Mouse (Mus musculus): ENCODE data around the gene Pde4dip. TPM values are rescaled to one million over a fixed set of nuclear protein-coding genes. Genes with fewer than 3 reads are reported as not detected.

The Pde4dip gene
- total and polyA plus RNA-seq, 2 experiments from 2014 or later: 47.6 to 93.6 TPM

DNA sequence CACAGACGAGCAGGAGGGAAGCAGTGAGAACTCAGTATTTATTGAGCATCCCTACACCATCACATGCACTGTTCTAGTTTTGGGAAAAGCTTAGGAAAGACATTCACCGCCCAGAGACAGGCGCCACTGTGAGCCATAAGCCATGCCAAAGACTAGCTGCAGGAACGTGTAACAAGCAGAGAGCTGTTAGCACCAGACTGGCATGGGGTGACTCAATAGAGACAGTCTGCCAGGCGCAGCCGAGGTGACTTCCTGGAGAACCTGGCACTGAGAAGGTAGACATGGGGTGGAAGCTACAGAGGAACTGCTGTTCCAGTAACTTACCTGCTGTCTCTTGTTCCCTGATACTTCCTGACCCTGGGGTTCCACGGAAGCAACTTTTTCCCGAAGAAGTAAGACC, 145.7 kb downstream of the Pde4dip start:
- DNase-seq (ENCODE audit: low spot score) (no peak), ATAC-seq (ENCODE audit: low FRiP score) (no peak)
- no peaks in the 10 kb centered on the region for H3K4me1 ChIP-seq (ENCODE audit: insufficient read depth, low read length)
- no peak overlapping the region for H3K4me2 ChIP-seq (ENCODE audit: low read depth, low read length, poor library complexity, severe bottlenecking)
- no peak overlapping the region for H3K9ac ChIP-seq (replicated peaks; ENCODE audit: low read length, poor library complexity, severe bottlenecking)
- H3K36me3 ChIP-seq (ENCODE audit: insufficient read depth, low read length): peaks cover 73% of the 10 kb centered on the region
- TF ChIP-seq CTCF (IDR thresholded peaks at IDR 0.05): no peak
- H3K4me3 ChIP-seq (ENCODE audit: low read depth, low read length): no peak overlapping the region
- H3K9me3 ChIP-seq (ENCODE audit: low read length): no peaks in the 10 kb centered on the region
- 97% methylated on average over 8 of the region's 8 CpGs for WGBS
- H3K27me3 ChIP-seq (ENCODE audit: insufficient read depth, low read length): no peaks in the 10 kb centered on the region
- no peak overlapping the region for H3K27ac ChIP-seq (ENCODE audit: low read depth, low read length)

GRCm38 (mm10) chr3:97735575-97735974, 152.9 kb downstream of the Pde4dip start:
- no peak overlapping the region for H3K4me3 ChIP-seq (ENCODE audit: low read depth, low read length)
- no peak overlapping the region for H3K27ac ChIP-seq (ENCODE audit: low read depth, low read length)
- 92% methylated on average over 5 of the region's 5 CpGs for WGBS
- DNase-seq (ENCODE audit: low spot score): no peak
- ATAC-seq (ENCODE audit: low FRiP score): no peak
- H3K9me3 ChIP-seq (ENCODE audit: low read length): no peaks in the 10 kb centered on the region
- no peaks in the 10 kb centered on the region for H3K27me3 ChIP-seq (ENCODE audit: insufficient read depth, low read length)
- no peaks in the 10 kb centered on the region for H3K4me1 ChIP-seq (ENCODE audit: insufficient read depth, low read length)
- H3K36me3 ChIP-seq (ENCODE audit: insufficient read depth, low read length): peaks cover 18% of the 10 kb centered on the region; the same call in 1 of the 2 replicates
- no peak overlapping the region for H3K4me2 ChIP-seq (ENCODE audit: low read depth, low read length, poor library complexity, severe bottlenecking)
- no peak for TF ChIP-seq CTCF (IDR thresholded peaks at IDR 0.05)
- H3K9ac ChIP-seq (replicated peaks; ENCODE audit: low read length, poor library complexity, severe bottlenecking): no peak overlapping the region

GRCm38 (mm10) chr3:97734259-97734658, 154.2 kb downstream of the Pde4dip start:
- Histone ChIP-seq H3K27me3 (ENCODE audit: insufficient read depth, low read length) (no peaks in the 10 kb centered on the region), H3K4me3 (ENCODE audit: low read depth, low read length) (no peak overlapping the region), H3K36me3 (ENCODE audit: insufficient read depth, low read length) (peaks cover 9% of the 10 kb centered on the region; the same call in 1 of the 2 replicates), H3K9me3 (ENCODE audit: low read length) (no peaks in the 10 kb centered on the region), H3K9ac (replicated peaks; ENCODE audit: low read length, poor library complexity, severe bottlenecking) (no peak overlapping the region), H3K4me2 (ENCODE audit: low read depth, low read length, poor library complexity, severe bottlenecking) (no peak overlapping the region), H3K27ac (ENCODE audit: low read depth, low read length) (no peak overlapping the region), H3K4me1 (ENCODE audit: insufficient read depth, low read length) (no peaks in the 10 kb centered on the region)
- TF ChIP-seq CTCF (IDR thresholded peaks at IDR 0.05): no peak
- 59% methylated on average over 4 of the region's 4 CpGs for WGBS
- 0 out of 2 replicates have a peak, but pooled peaks have one; percentile 47 for ATAC-seq (ENCODE audit: low FRiP score)
- no peak for DNase-seq (ENCODE audit: low spot score)

GRCm38 (mm10) chr3:97732622-97733021, 155.9 kb downstream of the Pde4dip start:
- H3K27me3 ChIP-seq (ENCODE audit: insufficient read depth, low read length): no peaks in the 10 kb centered on the region
- no peak for TF ChIP-seq CTCF (IDR thresholded peaks at IDR 0.05)
- DNase-seq (ENCODE audit: low spot score) (no peak), ATAC-seq (ENCODE audit: low FRiP score) (no peak)
- no peak overlapping the region for H3K4me2 ChIP-seq (ENCODE audit: low read depth, low read length, poor library complexity, severe bottlenecking)
- 91% methylated on average over 6 of the region's 6 CpGs for WGBS
- no peak overlapping the region for H3K27ac ChIP-seq (ENCODE audit: low read depth, low read length)
- no peaks in the 10 kb centered on the region for H3K4me1 ChIP-seq (ENCODE audit: insufficient read depth, low read length)
- no peak overlapping the region for H3K9ac ChIP-seq (replicated peaks; ENCODE audit: low read length, poor library complexity, severe bottlenecking)
- no peak overlapping the region for H3K4me3 ChIP-seq (ENCODE audit: low read depth, low read length)
- peaks cover 4% of the 10 kb centered on the region; the same call in 1 of the 2 replicates for H3K36me3 ChIP-seq (ENCODE audit: insufficient read depth, low read length)
- no peaks in the 10 kb centered on the region for H3K9me3 ChIP-seq (ENCODE audit: low read length)

DNA sequence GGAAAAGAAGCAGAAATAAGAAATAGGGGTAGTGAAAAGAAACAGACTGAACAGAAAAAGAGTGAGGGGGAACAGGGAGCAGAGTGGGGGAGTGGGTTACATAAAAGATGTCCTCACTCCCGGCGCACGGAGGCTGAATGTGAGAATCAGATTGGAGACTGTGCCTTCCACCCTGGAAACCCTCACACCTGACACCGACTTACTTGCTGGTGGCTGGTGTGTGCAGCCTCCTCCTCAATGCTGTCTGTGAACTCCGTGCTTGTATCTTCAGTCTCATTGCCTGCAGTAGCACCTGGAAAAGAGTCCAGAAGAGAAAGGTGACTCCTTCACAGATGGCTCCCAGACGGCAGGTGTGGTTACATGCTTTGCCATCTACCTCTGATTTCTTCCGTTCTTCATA, 157.9 kb downstream of the Pde4dip start:
- no peaks in the 10 kb centered on the region; the same call in 1 of the 2 replicates for H3K36me3 ChIP-seq (ENCODE audit: insufficient read depth, low read length)
- no peak for ATAC-seq (ENCODE audit: low FRiP score)
- no peak overlapping the region for H3K4me3 ChIP-seq (ENCODE audit: low read depth, low read length)
- no peak overlapping the region for H3K4me2 ChIP-seq (ENCODE audit: low read depth, low read length, poor library complexity, severe bottlenecking)
- no peaks in the 10 kb centered on the region for H3K9me3 ChIP-seq (ENCODE audit: low read length)
- WGBS: 78% methylated on average over 7 of the region's 7 CpGs
- H3K9ac ChIP-seq (replicated peaks; ENCODE audit: low read length, poor library complexity, severe bottlenecking): no peak overlapping the region
- no peaks in the 10 kb centered on the region for H3K4me1 ChIP-seq (ENCODE audit: insufficient read depth, low read length)
- no peak for TF ChIP-seq CTCF (IDR thresholded peaks at IDR 0.05)
- H3K27ac ChIP-seq (ENCODE audit: low read depth, low read length): peak overlapping the region; percentile 2; the same call in 1 of the 2 replicates
- no peaks in the 10 kb centered on the region for H3K27me3 ChIP-seq (ENCODE audit: insufficient read depth, low read length)
- DNase-seq (ENCODE audit: low spot score): no peak

- Histone ChIP-seq H3K27me3 (ENCODE audit: insufficient read depth, low read length) (no peaks in the 10 kb centered on the region), H3K4me3 (ENCODE audit: low read depth, low read length) (no peak overlapping the region), H3K27ac (ENCODE audit: low read depth, low read length) (0 out of 2 replicates have a peak overlapping the region, but pooled peaks have one; percentile 2), H3K36me3 (ENCODE audit: insufficient read depth, low read length) (no peaks in the 10 kb centered on the region; the same call in 1 of the 2 replicates), H3K4me1 (ENCODE audit: insufficient read depth, low read length) (no peaks in the 10 kb centered on the region), H3K9ac (replicated peaks; ENCODE audit: low read length, poor library complexity, severe bottlenecking) (no peak overlapping the region), H3K9me3 (ENCODE audit: low read length) (no peaks in the 10 kb centered on the region), H3K4me2 (ENCODE audit: low read depth, low read length, poor library complexity, severe bottlenecking) (no peak overlapping the region)
- no peak for TF ChIP-seq CTCF (IDR thresholded peaks at IDR 0.05)
- ATAC-seq (ENCODE audit: low FRiP score) (no peak), DNase-seq (ENCODE audit: low spot score) (peak; percentile 12)
- WGBS: 51% methylated on average over 3 of the region's 3 CpGs
Observed at GRCm38 (mm10) chr3:97730131-97730530, 158.4 kb downstream of the Pde4dip start.

Measured in midbrain, postnatal 0 days (tissue).